Mouse (Mus musculus) B cell, adult 62 days (primary cell): ENCODE measurements around the gene Srrm1. TPM values are rescaled to one million over a fixed set of nuclear protein-coding genes. Genes with fewer than 3 reads are reported as not detected.

ENCODE experiments used
- total RNA-seq: library from RNA; stranded (reverse); gene quantifications from 4 replicates; pipeline ENCODE4 v1.2.4, GENCODE M21; 2023

Gene Srrm1
- 305 to 346 TPM (median 331 TPM) in 4 replicates for total RNA-seq

DNA sequence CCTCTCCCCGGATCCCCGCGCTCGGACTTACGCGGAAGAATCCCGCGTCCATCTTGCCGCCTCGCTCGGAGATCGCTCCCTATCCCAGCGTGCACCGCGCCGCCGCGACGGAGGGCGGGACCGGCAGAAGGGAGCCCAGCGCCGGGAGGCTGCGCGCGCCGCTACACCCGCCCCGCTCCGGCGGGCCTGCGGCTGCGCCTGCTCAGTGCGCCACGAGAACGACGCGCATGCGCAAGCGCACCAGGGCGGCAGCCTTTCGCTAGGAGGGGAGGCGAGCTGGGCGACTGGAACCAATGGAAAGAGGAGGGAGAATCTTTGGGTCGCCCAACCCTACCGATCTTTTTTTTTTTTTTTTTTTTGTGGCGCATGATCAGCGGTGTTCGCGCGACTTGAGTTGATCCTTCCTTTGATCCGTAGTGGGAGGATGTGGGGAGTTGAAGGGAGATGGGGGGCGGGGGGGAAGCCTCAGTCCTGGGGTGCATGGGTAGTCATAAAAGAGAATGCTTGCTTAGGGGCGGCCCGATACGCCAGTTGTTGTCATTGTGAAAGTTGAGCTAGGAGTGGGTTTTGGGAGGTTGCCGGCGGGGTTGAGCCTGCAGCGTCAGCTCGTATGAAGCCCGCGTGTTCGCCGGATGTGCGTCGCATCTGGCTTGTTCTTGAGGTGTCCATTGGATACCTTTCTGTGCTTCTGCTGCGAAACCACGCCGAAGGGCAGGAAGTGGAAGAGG is at the start of gene Srrm1:
TSS of gene Srrm1 (minus strand) at position 256 of the 728 bp plus-strand sequence.

DNA sequence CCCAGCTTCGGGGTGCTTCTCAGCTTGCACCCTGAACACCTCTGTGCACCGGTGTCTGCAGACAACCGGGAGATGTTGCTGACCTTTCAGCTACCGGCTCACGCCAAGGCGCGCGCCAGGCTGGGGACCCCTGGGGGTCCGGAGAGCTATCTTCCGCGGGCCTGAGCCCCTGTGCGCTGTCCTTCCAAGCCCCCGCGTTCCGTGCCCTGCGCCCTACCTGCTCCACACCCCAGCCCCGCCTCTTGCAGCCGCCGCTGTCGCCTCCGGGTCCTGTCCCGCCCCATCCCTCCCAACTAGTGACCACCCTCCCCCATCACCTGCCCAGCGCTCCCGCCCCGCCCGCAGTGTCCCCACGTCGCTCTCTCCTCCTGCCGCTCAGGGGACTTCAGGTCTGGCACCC is 44.9 kb upstream of the Srrm1 start, which contains the start of gene Ncmap:
TSS of gene Ncmap (minus strand) at position 237 of the 400 bp plus-strand sequence.

DNA sequence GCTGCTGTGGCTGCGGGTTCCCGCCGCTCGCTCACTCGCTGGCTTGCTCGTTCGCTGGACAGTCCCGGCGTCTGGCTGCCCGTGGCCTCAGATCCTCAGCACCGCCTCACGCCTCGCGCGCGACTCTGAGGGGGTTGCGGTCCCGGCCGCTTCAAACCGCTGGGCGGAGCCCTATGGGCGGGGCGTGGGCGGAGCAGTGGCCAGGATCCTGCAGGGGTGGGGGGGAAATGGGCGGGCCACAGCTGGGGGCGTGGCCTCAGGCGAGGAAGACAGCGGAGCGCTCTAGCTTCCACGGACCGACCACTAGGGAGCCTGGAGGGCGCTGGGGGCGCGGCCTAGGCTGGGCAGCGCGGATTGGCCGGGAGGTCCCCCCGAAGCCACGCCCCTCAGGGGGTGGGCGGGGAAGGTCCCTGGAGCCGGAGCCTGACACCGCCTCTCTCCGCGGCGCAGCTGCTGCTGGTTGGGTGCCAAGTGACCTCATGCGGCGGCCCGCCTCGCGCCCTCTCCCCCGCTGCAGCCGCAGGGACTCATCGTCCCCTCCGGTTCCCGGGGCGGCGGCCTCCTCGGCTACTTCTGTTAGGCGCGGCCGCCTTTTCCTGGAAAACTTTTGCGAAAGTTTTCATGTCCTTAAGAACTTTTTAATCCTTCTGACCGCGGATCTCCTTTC is 80.3 kb downstream of the Srrm1 start, which contains the start of gene Clic4:
TSS of gene Clic4 (minus strand) at position 175 of the 667 bp plus-strand sequence.

Other genes starting within 250 kb of the Srrm1 start
- 93.8 to 122 TPM (median 99.4 TPM) in 4 replicates for gene Runx3, start 232.7 kb downstream of the Srrm1 start, total RNA-seq
- 50.6 to 53.3 TPM (median 52.5 TPM) in 4 replicates for gene Clic4, start 80.5 kb downstream of the Srrm1 start, total RNA-seq
- gene Ncmap, start 44.9 kb upstream of the Srrm1 start, total RNA-seq = not detected in 4 replicates
- gene Rcan3, start 80.5 kb upstream of the Srrm1 start, total RNA-seq = 5.1 to 7.6 TPM (median 5.9 TPM) in 4 replicates
- gene Stpg1, start 141.5 kb upstream of the Srrm1 start, total RNA-seq = 0.24 TPM in 1 of 4 replicates, not detected in the others
- 54.7 to 76.3 TPM (median 65.7 TPM) in 4 replicates for gene Nipal3, start 141.7 kb upstream of the Srrm1 start, total RNA-seq
- gene Grhl3, start 220.3 kb upstream of the Srrm1 start, total RNA-seq = not detected in 4 replicates